Mouse (Mus musculus) neutrophil, adult 65 days (primary cell): ENCODE measurements around the gene Gm14443. TPM values are rescaled to one million over a fixed set of nuclear protein-coding genes. Genes with fewer than 3 reads are reported as not detected.

Experiments used
- total RNA-seq: library from RNA; stranded (reverse); gene quantifications from 2 replicates; pipeline ENCODE4 v1.2.4, GENCODE M21; 2023

The Gm14443 gene
- total RNA-seq = not detected in 2 replicates

GRCm38 (mm10) chr2:175175401-175176180 lies at the start of gene Gm14443:
Gene Gm14443, minus strand, starts transcription at chr2:175175871.

GRCm38 (mm10) chr2:175206732-175207131 lies 31.1 kb upstream of the Gm14443 start, which contains the start of gene Gm14391:
Gene Gm14391, minus strand, starts transcription at chr2:175206917.

GRCm38 (mm10) chr2:175141993-175142295 lies 33.7 kb downstream of the Gm14443 start, which contains the start of gene Gm14399:
Gene Gm14399, minus strand, starts transcription at chr2:175142012.

Other genes starting within 250 kb of the Gm14443 start
- gene Gm14444, start 165.6 kb downstream of the Gm14443 start, total RNA-seq = 0.45 TPM in 1 of 2 replicates, not detected in the other
- gene Gm14393, start 108.1 kb downstream of the Gm14443 start, total RNA-seq = not detected in 2 replicates
- 0.82 and 1.1 TPM in 2 replicates for gene Gm14399, start 33.9 kb downstream of the Gm14443 start, total RNA-seq
- 2.9 and 3.3 TPM in 2 replicates for gene Gm14391, start 31.0 kb upstream of the Gm14443 start, total RNA-seq
- gene Gm14440, start 99.3 kb upstream of the Gm14443 start, total RNA-seq = 0.84 TPM in 1 of 2 replicates, not detected in the other
- gene Gm4631, start 162.3 kb upstream of the Gm14443 start, total RNA-seq = 2.0 and 2.3 TPM in 2 replicates
- gene Zfp968, start 196.6 kb upstream of the Gm14443 start, total RNA-seq = 0.32 and 0.60 TPM in 2 replicates